Mouse (Mus musculus): ENCODE results near the gene Mypn. TPM values are rescaled to one million over a fixed set of nuclear protein-coding genes. Genes with fewer than 3 reads are reported as not detected.

Gene Mypn
- polyA plus RNA-seq, 1 experiment from 2014 or later, result 0.10 TPM

DNA sequence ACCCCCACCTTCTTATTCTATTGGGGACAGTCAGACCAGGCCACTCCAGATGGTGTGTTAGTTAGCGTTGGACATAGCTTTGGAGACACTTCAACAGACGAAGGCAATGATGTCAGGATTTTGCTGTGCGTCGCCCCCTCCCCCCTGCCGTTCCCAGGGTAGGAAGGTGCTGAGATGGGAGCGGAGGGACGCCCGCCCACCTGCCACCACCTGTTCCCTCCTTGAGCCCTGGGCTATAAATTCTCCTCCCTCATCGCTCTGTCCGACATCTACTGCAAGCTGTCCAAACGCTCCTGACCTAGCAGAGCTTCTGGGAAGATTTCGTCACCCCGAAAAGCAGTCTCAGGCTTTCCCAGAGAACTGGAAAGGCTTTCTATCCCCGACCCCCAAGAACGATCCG is 104.2 kb downstream of the Mypn start, which contains the start of gene Atoh7:
Gene Atoh7 (plus strand): TSS at position 131 of the 400 bp plus-strand sequence.
- H3K9ac ChIP-seq (ENCODE audit: low read length), result peak within 1 kb of the TSS; percentile 70
- H3K4me1 ChIP-seq (ENCODE audit: control insufficient read depth, insufficient read depth, low read length), result 0 out of 2 replicates have a peak, but pooled peaks cover 2% of the 10 kb centered on the region
- peak within 1 kb of the TSS; percentile 79 for H3K4me2 ChIP-seq (ENCODE audit: low read length)
- DNase-seq (ENCODE audit: low spot score) (no peak), ATAC-seq (peak; percentile 49)
- H3K27me3 ChIP-seq (replicated peaks; ENCODE audit: control insufficient read depth, insufficient read depth, low read length), result no peaks in the 10 kb centered on the region; the same call in 1 of the 2 replicates
- no peaks in the 10 kb centered on the region for H3K36me3 ChIP-seq (ENCODE audit: control insufficient read depth, insufficient read depth, low read length)
- WGBS, result 6% methylated on average over 16 of the region's 16 CpGs
- H3K27ac ChIP-seq (ENCODE audit: low read depth, low read length), result no peak within 1 kb of the TSS
- peak within 1 kb of the TSS; percentile 57 for H3K4me3 ChIP-seq (ENCODE audit: low read depth, low read length)
- no peaks in the 10 kb centered on the region for H3K9me3 ChIP-seq (replicated peaks; ENCODE audit: control insufficient read depth, low read length)

DNA sequence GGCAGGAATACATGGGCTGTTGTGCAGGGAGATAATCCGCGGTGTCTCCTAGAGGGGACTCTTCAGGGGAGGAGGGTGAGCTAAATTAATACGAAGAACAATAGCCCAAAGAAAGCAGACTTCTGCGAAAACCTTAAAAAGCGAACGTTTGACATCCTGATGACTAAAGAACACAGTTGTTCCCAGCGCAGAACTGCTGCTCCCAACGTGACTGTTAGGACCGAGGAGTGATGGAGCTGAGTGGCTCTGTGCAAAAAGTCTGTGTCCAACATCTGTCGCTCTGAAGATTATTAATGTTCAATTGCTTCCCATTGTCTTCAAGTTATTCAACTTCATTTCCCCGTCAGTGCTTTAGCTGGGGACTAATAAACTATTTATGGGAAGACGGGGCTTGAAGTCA is 105.6 kb downstream of the Mypn start:
- no peak overlapping the region for H3K4me3 ChIP-seq (ENCODE audit: low read depth, low read length)
- H3K36me3 ChIP-seq (ENCODE audit: control insufficient read depth, insufficient read depth, low read length), result no peaks in the 10 kb centered on the region
- H3K27me3 ChIP-seq (replicated peaks; ENCODE audit: control insufficient read depth, insufficient read depth, low read length), result no peaks in the 10 kb centered on the region; the same call in 1 of the 2 replicates
- no peak for DNase-seq (ENCODE audit: low spot score)
- H3K27ac ChIP-seq (ENCODE audit: low read depth, low read length), result no peak overlapping the region
- H3K4me1 ChIP-seq (ENCODE audit: control insufficient read depth, insufficient read depth, low read length), result 0 out of 2 replicates have a peak, but pooled peaks cover 2% of the 10 kb centered on the region
- no peak for ATAC-seq
- H3K9me3 ChIP-seq (replicated peaks; ENCODE audit: control insufficient read depth, low read length), result no peaks in the 10 kb centered on the region
- no peak overlapping the region for H3K9ac ChIP-seq (ENCODE audit: low read length)
- H3K4me2 ChIP-seq (ENCODE audit: low read length), result no peak overlapping the region
- 57% methylated on average over 12 of the region's 12 CpGs for WGBS

DNA sequence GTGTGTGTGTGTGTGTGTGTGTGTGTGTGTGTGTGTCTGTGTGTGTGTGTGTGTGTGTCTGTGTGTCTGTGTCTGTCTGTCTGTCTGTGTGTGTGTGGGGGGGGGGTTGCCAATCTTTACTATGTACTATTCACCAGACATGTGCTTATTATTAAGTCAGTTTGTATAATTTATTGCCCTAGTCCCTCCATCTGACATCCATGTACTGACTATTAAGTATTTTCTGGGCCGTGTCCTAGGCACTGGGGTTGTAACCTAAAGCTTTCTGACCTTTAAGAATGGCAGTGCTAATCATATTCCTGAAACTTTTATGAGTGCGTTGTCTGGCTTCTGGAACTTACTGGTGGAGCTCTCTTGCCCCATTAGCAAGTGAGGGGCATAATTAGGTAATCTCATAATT is 107.0 kb downstream of the Mypn start:
- Histone ChIP-seq H3K4me3 (ENCODE audit: low read depth, low read length) (no peak overlapping the region), H3K27ac (ENCODE audit: low read depth, low read length) (no peak overlapping the region), H3K9ac (ENCODE audit: low read length) (no peak overlapping the region), H3K4me2 (ENCODE audit: low read length) (no peak overlapping the region), H3K36me3 (ENCODE audit: control insufficient read depth, insufficient read depth, low read length) (no peaks in the 10 kb centered on the region), H3K9me3 (replicated peaks; ENCODE audit: control insufficient read depth, low read length) (no peaks in the 10 kb centered on the region), H3K4me1 (ENCODE audit: control insufficient read depth, insufficient read depth, low read length) (0 out of 2 replicates have a peak, but pooled peaks cover 2% of the 10 kb centered on the region), H3K27me3 (replicated peaks; ENCODE audit: control insufficient read depth, insufficient read depth, low read length) (no peaks in the 10 kb centered on the region; the same call in 1 of the 2 replicates)
- DNase-seq (ENCODE audit: low spot score), result no peak
- no peak for ATAC-seq
- WGBS, result 71% methylated on average over 2 of the region's 2 CpGs

DNA sequence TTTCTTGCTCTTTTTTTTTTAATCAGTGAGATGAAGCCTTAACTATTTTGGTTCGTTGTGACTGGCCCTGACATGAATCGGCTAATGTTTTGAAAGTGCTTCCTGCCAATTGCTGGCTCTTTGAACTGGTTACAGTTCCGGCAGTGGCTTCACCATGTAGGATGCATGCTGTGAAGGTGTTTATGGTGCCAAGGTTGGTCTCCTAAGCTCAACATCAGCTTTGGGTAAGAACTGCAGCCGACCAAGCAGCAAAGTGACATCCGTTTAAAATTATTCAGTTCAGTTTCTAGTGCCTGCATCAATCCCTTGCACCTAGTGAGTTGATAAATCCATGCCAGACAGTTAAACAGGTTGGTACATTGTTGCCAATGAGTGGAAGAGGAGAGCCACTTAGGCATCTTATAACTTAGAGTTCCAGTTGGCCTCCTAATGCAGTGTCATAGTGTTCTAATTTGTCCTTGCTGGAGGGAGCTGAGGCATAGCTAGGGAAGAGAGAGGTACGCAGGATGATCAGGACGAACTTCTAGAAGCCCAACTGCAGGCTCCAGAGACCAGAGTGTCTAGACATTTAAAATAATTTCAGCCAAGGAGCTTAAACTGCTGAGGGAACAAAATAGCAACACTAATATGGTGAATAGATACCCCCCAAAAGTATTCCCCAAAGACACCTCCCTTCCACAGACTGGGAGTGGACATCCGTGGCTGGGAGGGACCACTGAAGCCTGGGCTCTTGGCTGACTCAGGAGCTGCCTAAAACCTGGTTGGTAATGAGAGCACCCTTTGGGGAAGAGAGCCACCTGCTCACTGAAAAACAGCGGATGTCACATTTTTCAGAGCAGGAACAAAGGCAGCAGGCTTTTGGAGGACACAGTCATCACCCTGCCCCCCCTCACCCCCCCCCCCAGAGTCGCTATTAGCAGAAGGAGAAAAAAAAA is 110.9 kb downstream of the Mypn start:
- Histone ChIP-seq H3K4me2 (ENCODE audit: low read length) (no peak overlapping the region), H3K27me3 (replicated peaks; ENCODE audit: control insufficient read depth, insufficient read depth, low read length) (no peaks in the 10 kb centered on the region), H3K27ac (ENCODE audit: low read depth, low read length) (no peak overlapping the region), H3K4me1 (ENCODE audit: control insufficient read depth, insufficient read depth, low read length) (peaks cover 13% of the 10 kb centered on the region; the same call in 1 of the 2 replicates), H3K9me3 (replicated peaks; ENCODE audit: control insufficient read depth, low read length) (no peaks in the 10 kb centered on the region), H3K36me3 (ENCODE audit: control insufficient read depth, insufficient read depth, low read length) (no peaks in the 10 kb centered on the region), H3K9ac (ENCODE audit: low read length) (no peak overlapping the region), H3K4me3 (ENCODE audit: low read depth, low read length) (no peak overlapping the region)
- 73% methylated on average over 10 of the region's 10 CpGs for WGBS
- no peak for ATAC-seq
- DNase-seq (ENCODE audit: low spot score), result no peak

- no peak overlapping the region for H3K27ac ChIP-seq (ENCODE audit: low read depth, low read length)
- peaks cover 13% of the 10 kb centered on the region; the same call in 1 of the 2 replicates for H3K4me1 ChIP-seq (ENCODE audit: control insufficient read depth, insufficient read depth, low read length)
- no peak overlapping the region for H3K9ac ChIP-seq (ENCODE audit: low read length)
- ATAC-seq (no peak), DNase-seq (ENCODE audit: low spot score) (no peak)
- no peaks in the 10 kb centered on the region for H3K27me3 ChIP-seq (replicated peaks; ENCODE audit: control insufficient read depth, insufficient read depth, low read length)
- no peaks in the 10 kb centered on the region for H3K9me3 ChIP-seq (replicated peaks; ENCODE audit: control insufficient read depth, low read length)
- no peak overlapping the region for H3K4me2 ChIP-seq (ENCODE audit: low read length)
- no peak overlapping the region for H3K4me3 ChIP-seq (ENCODE audit: low read depth, low read length)
- H3K36me3 ChIP-seq (ENCODE audit: control insufficient read depth, insufficient read depth, low read length), result no peaks in the 10 kb centered on the region
- 83% methylated on average over 7 of the region's 7 CpGs for WGBS
Measured at GRCm38 (mm10) chr10:63091915-63092314, 111.8 kb downstream of the Mypn start.

DNA sequence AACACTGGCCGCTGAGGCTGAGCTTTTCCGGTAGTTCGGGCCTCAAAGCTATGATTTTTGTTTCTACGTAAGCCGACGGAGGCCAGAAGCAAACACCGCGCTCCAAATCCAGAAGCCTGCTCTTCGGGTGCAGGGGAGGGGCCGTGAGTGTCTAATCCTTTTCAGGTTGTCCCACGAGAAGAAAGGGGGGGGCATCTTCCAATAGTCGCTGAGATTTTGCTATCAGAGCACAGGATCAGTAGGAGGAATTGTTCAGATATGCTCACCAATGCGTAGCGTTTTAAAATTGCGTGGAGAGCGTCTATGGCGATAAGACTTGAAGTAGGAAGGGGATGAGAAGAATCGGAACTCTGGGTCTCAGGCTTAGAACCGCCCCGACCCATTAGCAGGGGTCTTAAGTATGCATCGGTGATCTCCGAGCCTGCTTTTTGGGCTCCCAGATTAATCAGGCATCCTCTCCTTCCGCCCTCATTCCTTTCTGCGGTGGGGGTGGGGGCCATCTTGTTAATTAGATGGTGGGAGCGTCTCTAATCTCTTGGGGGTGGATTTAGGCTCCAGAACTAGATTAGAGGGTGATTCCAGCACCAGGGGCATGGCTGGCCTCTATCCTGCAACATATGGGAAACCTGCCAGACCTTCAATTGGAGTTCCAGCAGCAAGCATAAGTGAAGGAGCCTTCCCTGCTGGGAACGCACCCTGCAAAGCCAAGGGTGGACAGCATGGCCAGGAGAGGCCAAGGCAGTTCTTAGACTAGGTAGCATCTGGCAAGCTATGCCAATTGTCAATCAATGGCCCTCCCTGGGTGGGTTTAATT is 113.8 kb downstream of the Mypn start:
- Histone ChIP-seq H3K27ac (ENCODE audit: low read depth, low read length) (no peak overlapping the region), H3K4me3 (ENCODE audit: low read depth, low read length) (peak overlapping the region; percentile 21), H3K4me2 (ENCODE audit: low read length) (peak overlapping the region; percentile 55), H3K36me3 (ENCODE audit: control insufficient read depth, insufficient read depth, low read length) (no peaks in the 10 kb centered on the region), H3K9me3 (replicated peaks; ENCODE audit: control insufficient read depth, low read length) (no peaks in the 10 kb centered on the region), H3K9ac (ENCODE audit: low read length) (peak overlapping the region; percentile 54), H3K27me3 (replicated peaks; ENCODE audit: control insufficient read depth, insufficient read depth, low read length) (no peaks in the 10 kb centered on the region), H3K4me1 (ENCODE audit: control insufficient read depth, insufficient read depth, low read length) (peaks cover 13% of the 10 kb centered on the region; the same call in 1 of the 2 replicates)
- 3% methylated on average over 26 of the region's 26 CpGs for WGBS
- ATAC-seq (no peak), DNase-seq (ENCODE audit: low spot score) (peak; percentile 35)

DNA sequence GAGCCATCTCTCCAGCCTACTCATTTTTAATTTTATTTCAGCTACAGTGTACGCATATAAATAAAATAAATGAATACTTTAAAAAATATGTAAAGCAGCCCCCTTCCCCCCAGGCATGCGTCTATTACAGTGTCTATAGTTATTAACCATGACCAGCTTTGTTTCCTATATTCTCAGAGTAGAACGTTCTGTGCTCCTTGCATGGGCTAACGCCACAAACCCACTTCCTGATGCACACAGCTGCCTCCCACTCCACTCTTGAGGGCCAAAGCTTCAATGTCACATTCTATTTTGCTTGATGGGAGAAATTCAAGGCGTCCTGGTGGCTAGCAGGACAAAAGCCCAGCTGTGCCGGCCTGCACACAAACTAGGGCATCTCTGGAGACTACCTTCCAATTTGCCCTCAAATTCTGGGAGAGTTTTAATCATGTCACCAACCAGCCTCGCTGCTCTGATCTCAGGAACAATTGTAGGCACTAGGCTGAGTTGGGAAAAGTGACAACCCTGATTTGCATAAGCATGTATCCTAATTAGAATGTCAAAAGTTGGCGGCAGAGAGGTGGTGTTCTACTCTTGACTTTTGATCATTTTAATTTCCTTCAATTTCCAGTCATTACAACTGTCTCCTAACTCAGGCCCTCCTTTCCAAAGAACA is 114.5 kb downstream of the Mypn start:
- H3K4me2 ChIP-seq (ENCODE audit: low read length), result peak overlapping the region; percentile 55
- DNase-seq (ENCODE audit: low spot score) (peak; percentile 31), ATAC-seq (no peak)
- H3K9ac ChIP-seq (ENCODE audit: low read length), result peak overlapping the region; percentile 54; the same call in 1 of the 2 replicates
- no peaks in the 10 kb centered on the region for H3K9me3 ChIP-seq (replicated peaks; ENCODE audit: control insufficient read depth, low read length)
- WGBS, result 28% methylated on average over 8 of the region's 8 CpGs
- H3K27ac ChIP-seq (ENCODE audit: low read depth, low read length), result no peak overlapping the region
- H3K4me3 ChIP-seq (ENCODE audit: low read depth, low read length), result peak overlapping the region; percentile 21
- no peaks in the 10 kb centered on the region for H3K27me3 ChIP-seq (replicated peaks; ENCODE audit: control insufficient read depth, insufficient read depth, low read length)
- H3K36me3 ChIP-seq (ENCODE audit: control insufficient read depth, insufficient read depth, low read length), result no peaks in the 10 kb centered on the region
- H3K4me1 ChIP-seq (ENCODE audit: control insufficient read depth, insufficient read depth, low read length), result peaks cover 13% of the 10 kb centered on the region; the same call in 1 of the 2 replicates

DNA sequence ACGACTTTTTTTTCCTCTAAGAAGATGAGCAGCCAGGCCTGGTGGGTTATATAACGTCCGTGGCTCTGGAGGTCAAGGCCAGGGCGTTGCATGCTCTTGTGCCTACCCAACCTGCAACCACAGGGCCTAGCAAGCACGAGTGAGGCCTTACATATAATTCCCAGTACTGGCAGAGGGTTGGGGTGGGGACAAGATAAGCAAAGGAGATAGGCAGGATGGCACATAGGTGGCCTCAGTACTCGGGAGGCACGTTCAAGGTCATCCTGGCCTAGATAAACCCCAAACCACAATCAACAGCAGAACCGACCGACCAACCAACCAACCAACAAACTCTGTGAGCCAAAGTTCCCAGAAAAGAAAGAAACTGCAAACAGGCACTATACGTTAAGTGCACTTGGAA is 117.4 kb downstream of the Mypn start:
- Histone ChIP-seq H3K27ac (ENCODE audit: low read depth, low read length) (no peak overlapping the region), H3K4me2 (ENCODE audit: low read length) (no peak overlapping the region), H3K4me1 (ENCODE audit: control insufficient read depth, insufficient read depth, low read length) (peaks cover 13% of the 10 kb centered on the region; the same call in 1 of the 2 replicates), H3K36me3 (ENCODE audit: control insufficient read depth, insufficient read depth, low read length) (no peaks in the 10 kb centered on the region), H3K4me3 (ENCODE audit: low read depth, low read length) (no peak overlapping the region), H3K9me3 (replicated peaks; ENCODE audit: control insufficient read depth, low read length) (no peaks in the 10 kb centered on the region), H3K9ac (ENCODE audit: low read length) (no peak overlapping the region), H3K27me3 (replicated peaks; ENCODE audit: control insufficient read depth, insufficient read depth, low read length) (no peaks in the 10 kb centered on the region)
- DNase-seq (ENCODE audit: low spot score) (no peak), ATAC-seq (no peak)
- 89% methylated on average over 10 of the region's 10 CpGs for WGBS

Data from forebrain, embryonic 14.5 days (tissue).